Mouse (Mus musculus): ENCODE measurements around the gene Tmem220. TPM values are rescaled to one million over a fixed set of nuclear protein-coding genes. Genes with fewer than 3 reads are reported as not detected.

Gene Tmem220
- total RNA-seq, 4 experiments from 2014 or later, result 0.45 to 1.4 (median 0.96) TPM

DNA sequence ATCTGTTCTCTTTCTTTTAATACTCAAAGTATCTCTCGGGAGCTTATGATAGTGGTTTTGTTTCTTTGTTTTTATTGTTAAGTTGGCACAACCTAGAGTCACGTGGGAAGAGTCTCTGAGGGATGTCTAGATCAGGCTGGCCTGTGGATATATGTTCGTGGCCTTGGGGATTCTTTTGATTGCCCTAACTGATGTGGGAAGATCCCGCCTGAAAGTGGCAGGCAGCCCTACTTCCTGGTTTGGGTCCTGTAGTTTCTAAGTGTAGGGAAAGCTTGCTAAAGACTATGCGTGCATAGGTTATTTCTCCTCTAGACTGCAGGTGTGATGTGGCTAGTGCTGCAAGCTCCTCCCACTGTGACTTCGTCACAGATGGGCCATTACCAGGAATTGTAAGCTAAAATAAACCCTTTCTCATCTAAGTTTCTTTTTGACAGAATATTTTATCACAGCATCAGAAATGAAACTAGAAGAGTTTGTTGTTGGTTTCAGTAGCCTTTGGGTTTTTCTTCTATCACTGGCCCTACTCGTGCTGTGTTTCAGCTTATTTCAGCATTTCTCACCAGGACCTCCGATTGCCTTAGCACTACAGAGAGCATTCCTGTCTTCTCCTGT lies 29.9 kb downstream of the Tmem220 start:
- DNase-seq (ENCODE audit: low spot score in 2 of 2), result no peak

DNA sequence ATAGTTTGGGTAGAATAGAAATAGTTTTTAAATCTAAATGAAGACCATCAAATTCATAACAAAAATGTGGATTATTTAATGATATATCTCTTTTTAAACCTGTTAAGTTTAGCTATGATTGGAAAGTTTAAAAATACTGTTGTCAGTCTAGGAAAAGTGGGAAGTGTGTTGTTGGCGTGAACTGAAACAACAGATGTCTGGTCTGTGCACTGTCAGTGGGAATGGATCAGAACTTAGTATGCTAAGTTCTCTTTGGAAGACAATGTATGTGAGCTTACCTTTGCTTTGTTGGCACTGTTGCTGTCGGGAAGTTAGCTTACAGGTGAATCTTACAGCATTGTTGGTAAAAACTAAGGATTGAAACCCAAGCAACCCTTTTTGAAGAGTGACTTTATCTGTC lies 36.4 kb downstream of the Tmem220 start:
- no peak for DNase-seq (ENCODE audit: low spot score in 2 of 2)

DNA sequence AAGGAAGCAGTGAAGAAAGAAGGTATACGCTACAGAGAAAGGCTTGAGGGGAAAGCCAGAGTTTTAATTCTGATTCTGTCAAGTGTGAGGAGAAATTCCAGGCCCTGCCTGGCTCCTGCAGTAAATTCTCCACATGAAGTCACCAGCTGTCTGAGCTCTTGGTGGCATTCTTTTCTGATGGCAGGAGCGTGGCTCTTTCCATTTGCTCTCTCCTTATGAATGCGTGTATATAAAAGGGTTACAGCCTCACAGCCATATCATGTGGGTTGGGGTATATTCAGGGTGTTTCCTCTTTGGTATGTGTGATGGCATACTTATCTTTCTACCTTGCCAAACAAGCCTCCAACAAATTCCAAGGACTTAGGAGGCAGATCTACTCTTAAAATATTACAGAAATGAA lies 37.8 kb downstream of the Tmem220 start:
- no peak for DNase-seq (ENCODE audit: low spot score in 2 of 2)

DNA sequence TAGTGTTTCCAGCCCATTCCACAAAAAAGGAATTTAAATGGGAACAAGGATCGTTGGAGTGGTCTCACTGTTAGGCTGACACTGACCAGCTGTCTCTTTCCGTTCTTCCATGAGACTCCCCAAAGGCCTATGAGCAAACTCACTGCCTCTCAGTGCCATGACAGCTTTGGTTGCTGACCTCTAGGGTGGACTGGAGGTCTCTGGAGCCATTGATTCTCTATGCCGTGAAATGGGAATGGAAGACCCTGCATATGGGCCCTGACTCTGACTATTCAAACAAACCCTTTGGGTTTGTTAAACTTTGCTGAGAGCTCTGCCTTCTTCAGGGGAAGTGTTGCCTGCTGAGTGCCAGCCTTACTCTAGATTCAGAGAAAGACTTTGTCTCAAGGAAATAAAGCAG lies 42.8 kb downstream of the Tmem220 start:
- DNase-seq (ENCODE audit: low spot score in 2 of 2), result no peak

DNA sequence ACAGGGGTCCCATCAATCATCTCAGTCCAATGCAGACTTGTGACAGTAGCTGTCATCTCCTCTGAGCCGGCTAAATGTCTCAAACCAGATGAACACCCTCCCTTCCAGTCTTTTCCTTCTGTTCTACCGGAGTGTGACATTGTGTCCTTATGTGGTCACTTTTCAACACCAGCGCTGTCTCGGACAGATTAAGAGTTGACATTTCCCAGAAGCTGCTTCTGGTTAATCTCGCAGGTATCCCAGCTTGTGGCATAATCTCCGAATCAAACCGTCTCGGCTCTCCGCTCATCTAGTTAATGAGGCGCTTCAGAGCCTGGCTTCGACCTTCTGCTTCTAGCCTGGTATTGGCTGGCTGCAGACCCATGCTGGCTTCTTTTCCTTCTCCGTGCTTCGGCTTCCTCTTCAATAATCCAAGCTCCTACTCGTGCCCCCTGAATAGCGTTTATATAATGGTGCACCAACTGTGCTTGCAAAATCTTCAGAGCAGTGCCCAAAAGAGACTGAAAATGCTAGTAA lies 47.7 kb downstream of the Tmem220 start:
- no peak for DNase-seq (ENCODE audit: low spot score in 2 of 2)

DNA sequence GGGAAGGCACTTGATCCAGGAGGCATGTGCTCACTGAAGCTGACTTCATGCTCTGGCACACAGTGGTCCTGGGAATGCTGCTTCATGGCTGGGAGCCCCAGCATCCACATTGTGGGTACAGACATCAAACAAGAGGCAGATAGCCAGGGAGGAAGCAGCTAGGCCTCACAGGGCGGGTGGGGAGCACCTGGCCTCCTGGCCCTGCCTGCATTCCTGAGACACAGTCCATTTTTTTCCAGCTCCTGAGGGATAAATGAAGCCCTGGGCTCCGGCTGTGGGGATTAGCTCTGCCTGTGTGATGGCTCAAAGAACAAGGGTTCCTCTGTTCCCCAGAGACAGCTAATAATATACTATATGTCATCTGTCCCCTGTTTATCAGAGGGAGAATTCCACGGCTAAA lies 50.1 kb downstream of the Tmem220 start:
- DNase-seq (ENCODE audit: low spot score in 2 of 2), result no peak

DNA sequence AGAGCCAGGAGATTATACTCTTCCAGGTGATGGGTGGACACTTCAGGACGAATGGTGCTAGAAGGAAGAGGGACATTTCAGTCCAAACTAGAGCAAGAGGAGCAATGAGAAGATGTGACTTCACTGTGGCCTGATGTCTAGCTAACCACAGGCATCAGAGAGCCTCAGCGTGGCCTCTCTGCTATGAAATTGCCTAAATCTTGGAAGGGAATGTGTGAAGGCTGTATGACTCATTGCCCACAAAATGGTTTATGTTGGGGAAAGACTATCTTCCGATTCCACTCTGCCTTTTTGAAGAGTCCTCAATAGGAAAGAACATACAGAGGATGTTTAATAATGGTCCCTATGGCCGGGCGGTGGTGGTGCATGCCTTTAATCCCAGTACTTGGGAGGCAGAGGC lies 51.8 kb downstream of the Tmem220 start:
- no peak for DNase-seq (ENCODE audit: low spot score in 2 of 2)

DNA sequence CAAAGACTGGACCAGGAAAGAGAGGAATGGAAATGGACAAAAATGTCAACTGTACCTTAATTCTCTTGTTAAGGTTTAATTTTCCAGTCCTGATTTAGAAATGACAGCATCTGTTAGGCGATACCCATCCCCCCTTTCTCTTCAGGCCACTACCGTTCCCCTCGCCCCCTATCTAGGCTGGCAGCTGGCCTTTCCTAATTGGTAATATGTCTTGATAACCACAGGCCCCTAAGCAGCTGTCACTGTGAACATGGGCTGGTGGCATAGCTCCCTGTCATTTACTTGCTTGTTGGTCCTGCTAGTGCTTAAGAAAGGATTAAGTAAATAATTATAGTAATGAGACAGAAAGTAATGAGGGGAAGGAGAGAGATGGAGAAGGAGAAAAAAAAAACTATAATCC lies 52.5 kb downstream of the Tmem220 start:
- DNase-seq (ENCODE audit: low spot score in 2 of 2), result no peak

DNA sequence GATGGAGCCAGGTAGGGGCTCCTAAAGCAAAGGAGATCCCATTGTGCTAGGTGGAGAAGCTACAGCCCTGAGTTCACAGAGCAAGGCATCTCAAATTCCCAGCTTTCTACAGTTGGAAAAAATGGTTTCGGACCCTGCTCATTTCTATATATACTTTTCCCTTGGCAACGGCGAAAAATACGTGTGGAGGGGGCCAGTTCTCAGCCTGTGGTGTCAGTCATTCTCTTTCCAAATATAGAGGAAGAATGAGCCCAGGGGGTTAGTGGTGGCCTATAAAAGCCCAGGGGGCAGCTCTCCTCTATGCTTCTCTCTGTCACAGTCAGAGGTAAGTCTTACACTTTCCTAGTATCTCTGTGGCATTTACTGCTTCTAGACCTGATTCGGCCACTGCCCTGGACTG lies 53.0 kb downstream of the Tmem220 start, which contains the start of gene Myh3:
Gene Myh3, plus strand, starts transcription at position 301 of the 400 bp plus-strand sequence.
- no peak for DNase-seq (ENCODE audit: low spot score in 2 of 2)

DNA sequence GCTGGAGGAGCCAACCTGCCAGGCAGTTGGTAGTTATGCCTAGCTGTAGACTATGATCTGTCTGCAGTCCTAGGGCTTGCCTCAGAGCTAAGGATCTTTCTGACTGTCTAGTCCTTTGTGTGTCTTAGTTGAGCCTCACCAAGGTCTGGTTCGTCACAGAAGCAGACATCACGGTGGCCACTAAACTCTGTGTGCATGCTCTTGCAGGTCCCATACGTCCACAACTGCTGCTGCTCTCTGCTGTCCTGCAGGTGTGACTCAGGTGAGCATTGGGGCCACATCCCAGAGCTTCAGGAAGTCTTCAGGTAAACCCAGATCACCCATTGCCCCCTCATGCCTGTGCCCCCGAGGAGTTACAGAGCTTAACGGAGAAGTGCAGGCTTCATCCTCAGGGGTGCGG lies 53.9 kb downstream of the Tmem220 start:
- DNase-seq (ENCODE audit: low spot score in 2 of 2), result no peak

DNA sequence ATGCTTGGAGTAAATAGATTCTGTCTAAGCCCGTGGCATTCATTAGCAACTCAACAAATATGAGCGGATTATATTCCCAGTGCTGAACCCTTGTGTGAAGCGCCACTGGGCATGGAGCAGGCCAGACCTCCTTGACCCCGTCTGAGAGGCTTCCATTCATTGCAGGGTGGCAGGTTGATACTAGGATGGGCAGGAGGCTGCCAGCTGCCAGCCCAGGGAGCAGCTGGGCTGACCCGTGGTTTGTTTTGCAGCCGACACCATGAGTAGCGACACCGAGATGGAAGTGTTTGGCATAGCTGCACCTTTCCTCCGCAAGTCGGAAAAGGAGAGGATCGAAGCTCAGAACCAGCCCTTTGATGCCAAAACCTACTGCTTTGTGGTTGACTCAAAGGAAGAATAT lies 54.8 kb downstream of the Tmem220 start:
- no peak for DNase-seq (ENCODE audit: low spot score in 2 of 2)

DNA sequence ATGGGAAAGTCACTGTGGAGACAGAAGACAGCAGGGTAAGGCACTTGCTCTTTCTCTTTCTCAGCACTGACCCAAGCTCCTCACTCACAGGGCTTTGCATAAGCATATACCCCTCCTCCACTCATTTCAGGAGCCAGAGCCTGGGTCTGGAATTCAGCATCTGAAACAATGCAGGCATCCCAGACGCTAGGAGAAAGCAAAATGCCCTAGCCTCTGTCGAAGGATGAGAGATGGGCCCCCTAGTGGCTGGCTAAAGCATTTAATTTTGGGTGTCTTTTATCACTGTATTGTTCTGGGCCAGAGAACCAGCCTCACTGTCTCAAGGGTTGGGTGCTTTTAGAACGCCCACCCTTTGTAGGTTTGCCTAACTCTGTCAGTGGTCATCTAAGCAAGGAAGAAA lies 55.2 kb downstream of the Tmem220 start:
- DNase-seq (ENCODE audit: low spot score in 2 of 2), result peak in 1 of 2 experiments; percentile 41

DNA sequence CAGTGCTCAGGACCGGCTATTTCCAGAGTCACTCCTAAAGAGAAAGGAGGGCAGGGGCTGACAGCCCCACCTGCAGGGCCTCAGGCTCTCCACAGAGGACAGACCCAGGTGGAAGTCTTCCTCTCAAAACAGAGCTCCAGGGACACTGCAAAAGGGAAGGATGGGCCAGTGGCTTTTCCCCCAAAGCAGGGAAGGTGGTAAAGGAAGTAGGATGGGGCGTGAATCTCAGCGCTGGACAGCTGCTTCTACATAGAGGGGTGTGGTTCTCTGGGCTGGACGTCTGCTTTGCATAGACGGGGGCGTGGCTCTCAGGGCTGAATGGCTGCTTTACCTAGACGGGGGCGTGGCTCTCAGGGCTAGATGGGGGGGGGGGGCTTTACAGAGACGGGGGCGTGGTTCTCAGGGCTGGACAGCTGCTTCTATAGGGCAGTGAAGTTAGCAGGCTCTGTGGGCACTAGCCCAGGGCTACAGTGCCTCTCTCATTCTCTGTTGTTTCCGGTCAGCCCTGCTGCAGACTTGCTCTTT lies 56.2 kb downstream of the Tmem220 start:
- DNase-seq (ENCODE audit: low spot score in 2 of 2), result no peak

DNA sequence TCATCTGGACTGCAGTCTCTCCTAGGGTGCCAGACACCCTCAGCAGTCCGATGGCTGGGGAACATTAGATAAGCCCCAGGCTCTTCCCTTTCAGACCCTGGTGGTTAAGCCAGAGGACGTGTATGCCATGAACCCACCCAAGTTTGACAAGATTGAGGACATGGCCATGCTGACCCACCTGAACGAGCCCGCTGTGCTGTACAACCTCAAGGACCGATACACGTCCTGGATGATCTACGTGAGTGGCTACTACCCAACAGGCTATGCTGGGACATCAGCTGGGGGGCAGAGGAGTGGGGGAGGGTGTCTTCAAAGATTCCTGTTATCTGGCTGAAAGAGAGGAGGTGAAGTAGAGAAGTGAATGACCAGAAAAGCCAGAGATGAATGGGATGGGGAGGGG lies 57.2 kb downstream of the Tmem220 start:
- DNase-seq (ENCODE audit: low spot score in 2 of 2), result no peak

DNA sequence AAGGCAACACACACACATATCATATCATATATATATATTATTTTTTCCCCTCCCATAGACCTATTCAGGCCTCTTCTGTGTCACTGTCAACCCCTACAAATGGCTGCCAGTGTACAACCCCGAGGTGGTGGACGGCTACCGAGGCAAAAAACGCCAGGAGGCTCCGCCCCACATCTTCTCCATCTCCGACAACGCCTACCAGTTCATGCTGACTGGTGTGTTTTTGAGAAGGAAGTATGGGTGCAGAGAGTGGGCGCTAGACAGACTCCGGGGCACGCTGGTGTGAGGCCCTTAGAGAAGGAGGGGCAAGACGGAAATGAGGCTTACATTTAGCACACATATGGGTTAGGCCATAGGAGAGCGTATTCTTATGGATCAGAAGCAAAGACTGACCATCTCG lies 57.8 kb downstream of the Tmem220 start:
- no peak for DNase-seq (ENCODE audit: low spot score in 2 of 2)

DNA sequence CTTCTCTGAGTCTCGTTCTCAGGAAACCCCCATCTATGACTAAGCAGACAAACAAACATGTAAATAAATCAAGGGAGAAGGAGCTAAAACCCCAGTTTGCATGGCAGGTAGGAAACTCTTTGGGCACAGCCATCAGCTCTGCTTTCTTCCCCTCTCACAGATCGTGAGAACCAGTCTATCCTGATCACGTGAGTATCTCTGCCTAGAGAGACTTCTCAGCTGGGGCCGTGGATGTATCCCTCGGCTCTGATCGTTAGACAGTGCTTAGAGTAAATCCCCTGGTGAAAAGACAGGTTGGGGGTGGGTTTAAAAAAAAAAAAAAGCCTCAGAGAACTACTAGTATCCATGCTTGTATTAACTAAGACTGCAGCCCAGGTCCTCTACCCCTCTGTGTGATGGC lies 58.3 kb downstream of the Tmem220 start:
- no peak for DNase-seq (ENCODE audit: low spot score in 2 of 2)

DNA sequence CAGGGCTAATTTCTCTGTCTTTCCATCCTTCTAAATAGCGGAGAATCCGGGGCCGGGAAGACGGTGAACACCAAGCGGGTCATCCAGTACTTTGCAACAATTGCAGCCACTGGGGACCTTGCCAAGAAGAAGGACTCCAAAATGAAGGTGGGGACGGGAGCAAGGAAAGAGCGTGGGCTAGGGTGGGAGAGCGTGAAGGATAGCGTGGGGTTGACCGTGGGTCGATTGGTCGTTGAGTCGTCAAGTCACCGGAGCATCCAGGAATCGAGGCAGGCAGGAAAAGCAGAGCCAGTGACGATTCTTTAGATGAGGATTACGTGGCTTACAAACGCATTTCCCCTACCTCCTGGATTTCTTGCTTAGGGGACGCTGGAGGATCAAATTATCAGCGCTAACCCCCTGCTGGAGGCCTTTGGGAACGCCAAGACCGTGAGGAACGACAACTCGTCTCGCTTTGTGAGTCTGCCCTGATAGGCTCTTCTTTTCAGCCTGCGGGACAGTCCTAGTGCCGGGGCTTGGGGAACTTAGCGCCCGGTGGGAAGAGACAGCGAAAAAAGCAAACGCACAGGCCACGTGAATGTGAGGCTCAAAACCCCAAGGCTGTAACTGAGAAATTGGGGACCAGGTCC lies 58.9 kb downstream of the Tmem220 start:
- no peak for DNase-seq (ENCODE audit: low spot score in 2 of 2)

Other genes with a start within 250 kb of the Tmem220 start
- gene Pirt, start 113.2 kb upstream of the Tmem220 start, total RNA-seq (2022), result 1 to 10 TPM; 1.8 to 3.4 (median 2.3) TPM
- gene Tmem238l, start 68.5 kb upstream of the Tmem220 start, total RNA-seq (2022), result not detected
- 10 to 100 TPM; 24.0 to 31.6 (median 29.5) TPM for gene Adprm, start 27.4 kb downstream of the Tmem220 start, total RNA-seq (2022)
- gene Sco1, start 27.5 kb downstream of the Tmem220 start, total RNA-seq (2022), result 10 to 100 TPM in 1 of 4 experiments, 1 to 10 TPM in 3; 8.0 to 11.0 (median 9.7) TPM
- gene Myh3, start 53.1 kb downstream of the Tmem220 start, total RNA-seq (2022), result 1 to 10 TPM in 1 of 4 experiments, under 1 TPM in 3; 0.50 to 1.1 (median 0.81) TPM
- under 1 TPM; 0.19 to 0.61 (median 0.29) TPM for gene Myh2, start 145.9 kb downstream of the Tmem220 start, total RNA-seq (2022)
- gene Myh1, start 174.9 kb downstream of the Tmem220 start, total RNA-seq (2022), result under 1 TPM; 0.08 to 0.37 (median 0.16) TPM
- 1 to 10 TPM in 1 of 4 experiments, under 1 TPM in 3; 0.08 to 3.0 (median 0.15) TPM for gene Myh4, start 212.9 kb downstream of the Tmem220 start, total RNA-seq (2022)